Mouse (Mus musculus): ENCODE results near the gene Rfng.
"Not testable (repeated sequence)": the region's sequence is repeated elsewhere in the genome, so short reads cannot be mapped to it uniquely, and the experiment has no call there.

The Rfng gene

DNA sequence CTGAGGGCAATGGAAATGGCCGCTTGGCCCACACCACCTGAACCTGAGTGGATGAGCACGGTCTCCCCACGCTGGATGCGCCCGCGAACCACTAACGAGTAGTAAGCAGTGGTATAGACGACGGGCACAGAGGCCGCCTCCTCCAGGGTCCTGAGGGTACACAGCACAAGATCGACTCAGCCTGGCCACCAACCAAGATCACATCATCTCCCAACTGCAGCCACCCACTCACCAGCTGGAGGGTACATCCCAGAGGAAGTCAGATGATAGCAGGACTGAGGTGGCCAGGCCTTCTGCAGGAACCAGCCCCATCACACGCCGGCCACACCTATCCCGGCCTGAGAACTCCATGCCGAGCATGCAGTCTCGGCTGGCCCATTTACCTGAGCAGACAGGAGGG is 28.1 kb upstream of the Rfng start:
- in situ Hi-C loops (cut with MseI, MboI): no loop called here

DNA sequence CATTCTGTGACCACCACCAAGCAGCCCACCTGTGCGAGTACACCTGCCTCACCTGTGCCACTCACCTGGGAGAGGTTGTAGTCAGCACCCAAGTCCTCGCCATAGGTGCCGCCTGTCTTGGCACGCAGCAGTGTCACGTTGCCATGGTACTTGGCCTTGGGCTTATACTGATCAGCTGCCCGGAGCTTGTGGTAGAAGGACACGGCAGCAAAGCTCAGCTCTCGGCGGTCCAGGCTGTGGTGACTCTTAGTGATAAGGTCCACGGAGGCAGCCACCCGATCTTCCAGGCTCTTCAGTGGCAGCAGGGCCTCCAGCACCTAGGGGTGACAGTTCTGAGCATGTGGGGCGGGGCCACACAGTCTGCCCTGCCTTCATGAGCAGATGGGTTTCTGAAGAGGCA is 24.0 kb upstream of the Rfng start:
- in situ Hi-C loops (cut with MseI, MboI): no loop called here

DNA sequence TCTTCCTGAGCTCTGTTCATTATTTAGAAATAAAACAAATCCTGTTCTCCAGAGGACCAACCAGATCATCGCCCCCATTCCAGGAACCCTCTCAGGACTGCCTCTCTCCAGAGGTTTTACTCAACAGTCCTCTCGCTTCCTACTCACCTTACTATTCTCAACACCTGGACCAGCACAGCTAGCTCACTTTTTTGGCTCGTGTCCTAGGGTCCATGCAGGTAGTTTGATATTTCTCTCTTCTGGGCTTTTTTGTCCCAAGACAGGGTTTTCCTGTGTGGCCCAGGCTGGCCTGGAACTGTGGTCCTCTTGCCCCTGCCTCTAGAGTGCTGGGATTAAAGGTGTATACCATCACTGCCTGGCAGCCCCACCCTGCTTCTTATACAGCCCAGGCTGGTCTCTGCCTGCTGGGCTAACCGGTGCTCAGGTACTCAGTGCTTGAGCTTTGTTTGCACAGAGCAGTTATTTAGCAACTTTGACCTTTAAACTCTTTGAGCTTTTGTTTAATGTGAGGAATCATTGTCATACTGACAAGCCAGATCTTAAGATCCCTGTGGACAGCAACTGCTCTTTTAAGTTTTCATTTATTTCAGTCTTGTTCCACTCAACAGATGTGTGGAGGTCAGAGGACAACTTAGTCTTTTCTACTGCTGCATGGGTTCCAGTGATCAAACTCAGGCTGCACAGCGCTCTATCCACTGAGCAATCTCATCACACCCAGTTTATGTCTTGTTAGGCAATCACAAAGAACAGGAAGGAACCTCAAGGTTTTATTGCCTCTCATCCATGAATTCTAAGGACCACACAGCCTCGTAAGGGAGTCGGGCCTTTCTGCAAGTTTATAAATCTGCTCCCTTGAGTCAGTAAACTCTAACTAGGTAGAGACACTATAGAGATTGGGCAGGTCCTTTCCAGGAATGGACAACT is 21.6 kb upstream of the Rfng start:
- in situ Hi-C loops (cut with MseI, MboI): no loop called here

DNA sequence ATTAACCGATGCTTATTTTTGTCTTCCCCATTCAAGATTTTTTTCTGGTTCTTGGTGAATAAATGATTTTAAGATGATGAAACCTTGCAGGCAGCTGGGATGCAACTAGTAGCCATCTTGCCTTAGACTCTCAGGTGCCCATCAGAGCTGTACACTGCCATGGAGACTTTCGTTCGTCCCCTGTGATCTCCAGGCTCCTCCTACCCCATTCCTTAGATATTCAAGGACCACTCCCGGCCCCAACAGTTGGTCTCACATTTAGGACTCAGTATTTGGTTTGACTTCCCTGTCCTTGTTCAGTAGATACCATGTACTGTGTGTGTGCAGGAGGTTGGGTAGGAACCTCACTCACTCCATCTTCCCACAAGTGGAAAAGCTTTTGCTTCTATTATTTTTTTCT is 20.8 kb upstream of the Rfng start:
- in situ Hi-C loops (cut with MseI, MboI): no loop called here

DNA sequence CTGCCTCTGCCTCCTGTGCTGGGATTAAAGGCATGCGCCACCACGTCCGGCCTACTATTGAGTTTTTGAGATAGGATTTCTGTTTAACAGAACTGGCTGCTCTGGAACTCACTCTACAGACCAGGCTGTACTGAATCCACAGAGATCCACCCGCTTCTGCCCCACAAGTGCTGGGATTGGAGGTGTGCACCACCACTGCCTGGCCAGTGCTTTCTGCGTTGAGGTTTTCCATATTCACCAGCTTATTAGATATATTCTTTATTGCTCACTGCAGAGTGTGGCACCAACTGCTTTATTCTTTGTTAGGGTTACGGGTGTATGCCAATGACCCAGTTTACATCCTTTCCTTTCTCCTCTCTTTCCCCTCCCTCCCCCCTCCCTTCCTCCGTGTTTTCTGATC is 20.3 kb upstream of the Rfng start:
- in situ Hi-C loops (cut with MseI, MboI): no loop called here

DNA sequence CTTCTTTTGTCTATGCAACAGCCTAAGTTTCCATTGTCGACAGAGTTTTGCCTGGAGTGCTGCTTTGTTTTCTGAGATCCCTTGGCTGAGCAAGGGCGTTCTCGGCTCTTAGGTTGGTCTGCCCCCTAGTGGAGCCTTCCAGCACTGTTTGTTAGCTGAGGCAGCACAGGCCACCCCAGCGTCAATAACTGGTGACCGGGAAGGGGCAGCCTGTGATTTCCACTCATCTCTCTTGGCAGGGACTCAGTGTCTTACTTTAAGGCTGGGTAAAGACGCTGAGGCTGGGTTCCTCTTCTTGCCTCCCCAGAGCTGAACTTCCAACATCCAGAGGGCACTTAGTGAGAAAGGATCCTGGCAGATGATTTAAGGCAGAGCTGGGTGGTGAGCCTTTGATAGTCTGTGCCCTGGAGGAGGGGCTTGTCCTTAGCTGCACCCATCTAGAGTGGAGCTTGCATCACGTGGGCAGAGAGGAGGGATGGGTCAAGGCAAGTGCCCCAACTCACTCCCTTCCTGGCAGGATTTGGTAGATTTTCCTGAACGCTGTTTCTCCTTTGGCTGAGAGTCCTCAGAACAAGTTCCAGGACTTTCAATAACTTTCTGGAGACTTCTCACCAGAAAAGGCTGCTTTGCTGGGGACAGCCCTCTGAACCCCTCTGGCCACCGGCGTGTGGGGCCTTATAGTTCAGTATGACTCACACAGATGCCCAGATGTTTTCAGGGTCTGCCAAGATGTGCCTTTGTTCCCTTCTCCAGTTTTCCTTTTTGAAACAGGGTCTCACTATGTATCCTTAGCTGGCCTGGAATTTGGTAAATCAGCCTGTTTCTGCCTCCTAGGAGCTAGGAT is 16.3 kb upstream of the Rfng start:
- in situ Hi-C loops (cut with MseI, MboI): no loop called here

DNA sequence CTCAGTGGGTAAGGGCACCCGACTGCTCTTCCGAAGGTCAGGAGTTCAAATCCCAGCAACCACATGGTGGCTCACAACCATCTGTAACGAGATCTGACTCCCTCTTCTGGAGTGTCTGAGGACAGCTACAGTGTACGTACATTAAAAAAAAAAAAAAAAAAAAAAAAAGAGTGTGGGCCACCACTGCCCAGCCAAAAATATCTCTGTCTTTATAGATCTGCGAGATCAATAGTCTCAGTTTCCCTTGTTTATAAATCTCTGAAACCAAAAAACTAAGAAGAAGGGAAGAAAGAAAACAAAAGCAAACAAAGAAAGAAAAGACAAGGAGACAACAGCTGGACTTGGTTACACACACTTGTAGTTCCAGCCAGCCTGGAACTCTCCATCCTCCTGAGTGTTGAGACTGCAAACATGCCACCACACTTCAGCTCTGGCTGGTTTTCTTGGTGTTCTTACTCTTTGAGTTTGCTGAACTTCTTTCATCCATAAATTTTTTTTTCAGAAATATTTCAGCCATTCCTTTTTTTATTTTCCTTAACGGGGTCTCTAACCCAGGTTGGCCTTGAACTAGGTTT is 15.4 kb upstream of the Rfng start:
- in situ Hi-C loops (cut with MseI, MboI): no loop called here

DNA sequence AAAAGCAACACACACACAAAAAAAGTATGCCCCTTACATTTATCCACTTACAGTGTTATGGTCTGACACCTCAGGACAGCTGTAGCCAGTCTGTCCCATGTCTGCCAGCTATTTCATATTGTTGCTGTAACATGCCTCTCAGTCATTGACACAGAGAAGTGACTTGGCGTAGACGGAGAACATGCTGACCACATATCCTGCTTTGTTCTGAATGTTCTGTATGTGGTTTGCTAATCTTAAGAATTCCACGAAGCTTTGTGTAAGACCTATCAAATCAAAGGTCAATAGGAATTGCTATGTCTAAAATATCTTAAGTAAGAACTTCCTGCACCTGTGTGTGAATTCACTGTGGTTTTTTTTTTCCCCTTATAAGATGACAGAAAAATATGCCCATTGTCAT is 14.2 kb upstream of the Rfng start:
- in situ Hi-C loops (cut with MseI, MboI): no loop called here

DNA sequence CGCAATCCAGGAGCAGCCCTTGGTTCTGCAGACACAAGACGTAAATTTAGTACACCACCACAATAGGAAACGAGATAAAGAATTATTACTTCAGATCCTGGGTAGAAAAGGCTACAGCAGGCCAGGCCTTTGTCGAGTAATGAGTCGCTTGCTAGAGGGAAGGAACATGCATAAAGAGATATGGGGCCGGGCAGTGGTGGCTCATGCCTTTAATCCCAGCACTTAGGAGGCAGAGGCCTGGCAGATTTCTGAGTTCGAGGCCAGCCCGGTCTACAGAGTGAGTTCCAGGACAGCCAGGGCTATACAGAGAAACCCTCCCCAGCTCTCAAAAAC is 12.6 kb upstream of the Rfng start:
- in situ Hi-C loops (cut with MseI, MboI): no loop called here

DNA sequence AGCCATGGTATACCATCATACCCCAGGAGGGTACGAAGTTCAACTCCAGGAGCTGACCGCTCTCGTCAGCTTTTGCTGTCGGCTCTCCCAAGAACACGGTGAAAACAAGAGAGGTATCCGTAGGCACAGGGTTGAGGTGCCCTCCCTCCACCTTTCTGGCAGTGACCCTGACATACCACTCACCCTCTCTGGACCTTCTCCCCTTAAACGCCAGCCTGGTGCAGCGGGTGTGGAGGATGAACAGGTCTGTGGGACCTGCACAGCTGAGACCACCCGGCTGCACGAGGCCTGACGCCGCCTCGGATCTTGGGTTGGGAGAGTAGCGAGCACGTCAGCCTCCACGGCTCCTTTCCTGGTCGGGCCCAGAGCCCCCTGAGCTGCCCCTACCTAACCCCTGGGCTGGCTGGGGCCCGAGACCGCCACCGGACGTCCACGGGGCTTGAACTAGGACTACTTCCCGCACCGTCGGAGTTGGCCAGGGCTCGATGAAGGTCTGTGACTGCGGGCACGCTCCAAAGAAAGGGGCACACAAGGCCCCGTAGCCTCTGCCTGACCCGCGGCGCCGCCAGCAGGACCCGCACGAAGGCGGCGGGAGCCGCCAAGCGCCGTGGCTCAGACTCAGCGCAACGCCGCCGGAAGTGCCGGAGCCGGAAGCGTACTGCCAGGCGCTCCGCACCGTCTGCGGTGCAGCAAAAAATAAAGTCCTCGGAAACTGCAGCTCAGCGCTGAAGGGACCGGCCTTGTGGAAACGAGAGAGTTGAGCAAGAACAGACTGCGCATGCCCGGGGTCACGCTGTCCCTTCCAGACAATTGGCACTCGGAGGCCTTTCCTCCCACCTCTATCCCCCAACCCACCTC is 12.0 kb upstream of the Rfng start, which contains the start of gene Dus1l:
Dus1l (minus strand) TSS at position 648 of the 858 bp plus-strand sequence.
- in situ Hi-C loops (cut with MseI, MboI): no loop called here

DNA sequence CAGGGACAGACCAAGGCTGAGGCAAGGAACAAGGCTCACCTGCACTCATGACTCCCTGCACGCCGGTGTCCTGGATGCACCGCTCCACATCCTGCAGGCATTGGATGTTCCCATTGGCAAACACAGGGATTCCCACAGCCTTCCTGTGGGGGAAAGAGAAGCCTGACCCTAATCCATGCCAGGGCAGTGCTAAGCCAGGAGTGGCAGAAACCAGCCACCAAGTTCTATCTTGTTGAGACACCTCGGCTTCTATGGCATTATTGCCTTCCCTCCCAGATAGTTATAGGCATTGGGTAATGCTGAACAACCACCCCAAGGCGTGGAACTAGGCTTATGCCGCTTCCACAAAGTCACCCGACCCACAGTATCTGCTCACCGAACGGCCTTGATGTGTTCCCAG is 8.6 kb upstream of the Rfng start:
- in situ Hi-C loops (cut with MseI, MboI): no loop called here

DNA sequence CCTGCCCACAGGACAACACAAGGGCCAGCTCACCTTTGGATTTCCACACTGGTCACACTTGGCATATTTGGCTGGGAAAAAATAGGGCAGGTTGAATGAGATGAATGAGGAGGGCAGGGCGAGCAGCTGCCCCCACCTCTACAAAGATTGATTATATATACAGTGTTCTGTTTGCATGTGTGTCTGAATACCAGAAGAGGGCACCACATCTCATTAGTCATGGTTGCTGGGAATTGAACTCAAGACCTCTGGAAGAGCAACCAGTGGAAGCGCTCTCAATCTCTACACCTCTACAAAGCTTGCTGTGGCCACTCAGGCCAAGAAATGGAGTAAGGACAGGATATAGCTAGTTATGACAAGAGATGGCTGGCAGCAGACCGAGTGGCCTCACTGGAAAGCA is 5.8 kb upstream of the Rfng start:
- in situ Hi-C loops (cut with MseI, MboI): no loop called here

DNA sequence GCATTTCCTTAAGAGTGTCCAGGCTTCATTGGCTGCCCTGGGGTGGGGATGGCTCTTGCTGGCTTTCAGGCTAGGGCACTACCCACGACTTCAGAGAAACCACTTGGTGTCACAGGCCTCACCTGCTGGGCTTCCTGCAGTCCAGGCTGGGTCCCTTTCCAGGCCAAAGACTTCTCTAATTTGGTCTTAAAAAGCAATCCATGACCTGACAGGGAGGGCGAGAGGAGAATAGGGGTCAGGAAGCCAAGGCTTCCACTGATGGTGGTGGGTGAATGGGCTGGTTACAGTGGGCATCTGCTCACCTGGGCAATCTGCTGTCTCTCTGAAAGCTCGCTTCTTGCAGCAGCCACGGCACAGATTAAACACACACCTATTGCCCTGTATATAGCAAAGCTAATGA is 5.3 kb upstream of the Rfng start:
- in situ Hi-C loops (cut with MseI, MboI): no loop called here

DNA sequence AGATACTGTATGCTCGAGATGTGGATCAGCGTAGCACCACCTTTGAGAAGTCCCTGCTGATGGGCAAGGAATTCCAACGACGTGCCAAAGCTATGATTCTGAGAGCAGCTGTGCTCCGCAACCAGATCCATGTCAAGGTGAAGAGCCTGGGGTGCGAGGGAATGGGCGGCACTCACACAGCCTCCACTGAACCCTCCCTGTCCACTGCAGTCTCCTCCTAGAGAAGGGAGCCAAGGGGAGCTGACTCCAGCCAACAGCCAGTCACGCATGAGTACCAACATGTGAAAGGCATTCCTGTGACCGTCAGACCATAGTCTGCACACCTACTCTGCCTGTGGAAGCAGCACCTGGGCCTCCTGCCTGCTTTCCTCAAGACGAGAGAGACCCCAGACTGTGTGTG is 4.5 kb upstream of the Rfng start:
- in situ Hi-C loops (cut with MseI, MboI): not testable (repeated sequence)

DNA sequence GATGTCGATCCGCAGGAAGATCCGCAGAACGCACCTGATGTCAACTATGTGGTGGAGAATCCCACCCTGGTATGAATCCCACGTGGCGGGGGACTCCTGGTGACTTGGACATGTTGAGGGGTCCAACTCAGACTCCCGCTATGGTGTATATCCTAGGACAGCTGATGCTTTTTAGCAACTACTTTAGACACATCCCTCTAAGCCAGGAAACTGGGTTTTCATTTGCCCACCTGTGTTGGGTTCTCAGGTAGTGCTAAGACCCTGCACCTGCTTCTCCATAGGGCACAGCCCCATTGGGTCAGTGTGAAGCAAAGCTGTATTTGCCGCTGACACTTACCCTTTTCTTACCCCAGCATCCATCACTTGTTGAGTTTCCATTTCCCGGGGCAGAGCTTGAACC is 1.1 kb upstream of the Rfng start:
- in situ Hi-C loops (cut with MseI, MboI): no loop called here

DNA sequence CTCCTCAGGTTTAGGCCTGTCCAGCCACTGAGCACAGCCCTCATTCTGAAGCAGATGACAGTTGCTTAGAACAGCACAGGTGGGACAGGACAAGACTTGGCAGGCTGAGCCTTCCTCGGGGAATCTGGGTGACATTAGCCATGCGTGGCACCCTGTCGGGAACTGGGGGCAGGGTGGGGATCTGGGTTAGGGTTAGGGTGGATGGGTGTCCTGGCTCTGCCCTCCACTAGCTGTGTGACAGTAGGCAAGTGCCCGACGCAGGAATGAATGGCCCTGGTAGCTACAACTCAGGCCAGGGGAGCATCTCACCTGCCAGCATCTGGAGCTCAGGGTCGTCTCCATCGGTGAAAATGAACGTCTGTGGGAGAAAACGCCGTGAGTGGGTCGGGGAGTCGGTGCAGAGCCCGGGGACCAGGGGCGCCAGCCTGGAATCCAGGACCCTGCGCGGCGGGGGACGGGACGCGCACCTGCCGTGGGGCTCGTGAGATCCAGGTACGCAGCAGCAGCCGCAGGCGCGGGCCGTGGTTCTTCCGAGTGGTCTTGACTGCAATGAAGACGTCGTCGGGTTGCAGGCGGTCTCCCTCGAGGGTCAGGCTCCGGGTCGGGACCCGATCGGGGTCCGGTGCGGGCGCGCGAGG is 462 bp downstream of the Rfng start:
- in situ Hi-C loops (cut with MseI, MboI): no loop called here

DNA sequence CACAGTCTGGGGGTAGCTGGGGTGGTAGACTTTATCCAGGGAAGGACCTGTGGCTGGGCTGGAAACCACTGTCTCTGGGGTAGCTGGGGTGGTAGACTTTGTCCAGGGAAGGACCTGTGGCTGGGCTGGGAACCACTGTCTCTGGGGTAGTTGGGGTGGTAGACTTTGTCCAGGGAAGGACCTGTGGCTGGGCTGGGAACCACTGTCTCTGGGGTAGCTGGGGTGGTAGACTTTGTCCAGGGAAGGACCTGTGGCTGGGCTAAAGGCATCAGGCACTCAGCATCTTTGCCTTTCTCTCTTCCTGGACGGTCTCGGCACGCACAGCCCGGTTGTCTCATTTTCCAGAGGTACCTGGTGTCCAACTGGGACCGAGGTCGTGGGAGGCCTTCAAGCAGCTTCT is 2.6 kb downstream of the Rfng start:
- in situ Hi-C loops (cut with MseI, MboI): not testable (repeated sequence)

DNA sequence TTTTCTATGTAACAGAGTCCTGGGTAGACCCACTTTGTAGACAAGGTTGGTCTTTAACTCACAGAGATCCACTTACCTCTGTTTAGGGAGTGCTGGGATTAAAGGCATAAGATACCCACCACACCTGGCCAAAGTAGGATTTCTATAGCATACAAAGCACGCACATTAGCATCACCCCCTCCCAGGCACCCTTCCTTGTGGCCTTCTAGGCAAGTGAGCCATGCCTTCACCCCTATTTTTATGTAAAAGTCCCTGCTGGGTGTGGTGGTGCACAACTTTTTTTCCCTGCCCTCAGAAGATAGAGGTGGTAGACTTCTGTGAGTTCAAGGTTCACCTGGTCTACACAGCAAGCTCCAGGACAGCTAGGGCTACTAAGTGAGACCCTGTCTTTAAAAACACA is 4.1 kb downstream of the Rfng start:
- in situ Hi-C loops (cut with MseI, MboI): loop anchor here (5.0 kb wide), 1 partner anchor 53 kb away; the partner anchor contains the start of gene Dcxr (in 2 of the 2)

DNA sequence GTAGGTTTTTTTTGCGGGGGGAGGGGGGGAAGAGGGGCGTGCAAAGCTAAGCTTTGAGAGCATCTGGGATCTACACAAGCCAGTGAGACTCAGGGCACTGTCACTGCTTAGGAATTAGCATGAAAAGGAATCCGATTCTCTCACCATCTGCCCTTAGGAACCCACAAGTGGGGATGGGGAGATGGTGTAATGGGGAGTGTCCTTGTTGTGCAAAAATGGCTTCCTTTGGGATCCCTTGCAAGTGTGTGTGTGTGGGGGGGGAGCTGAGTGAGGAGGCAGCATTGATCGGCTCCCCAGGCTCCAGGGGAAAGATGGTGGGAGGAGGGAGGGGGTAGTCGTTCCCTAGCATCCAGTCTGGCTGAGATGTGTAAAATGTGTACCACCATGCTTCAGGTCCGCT is 6.9 kb downstream of the Rfng start:
- in situ Hi-C loops (cut with MseI, MboI): loop anchor here (5.0 kb wide), 1 partner anchor 50 kb away; the partner anchor contains the start of gene Dcxr (in 2 of the 2)

DNA sequence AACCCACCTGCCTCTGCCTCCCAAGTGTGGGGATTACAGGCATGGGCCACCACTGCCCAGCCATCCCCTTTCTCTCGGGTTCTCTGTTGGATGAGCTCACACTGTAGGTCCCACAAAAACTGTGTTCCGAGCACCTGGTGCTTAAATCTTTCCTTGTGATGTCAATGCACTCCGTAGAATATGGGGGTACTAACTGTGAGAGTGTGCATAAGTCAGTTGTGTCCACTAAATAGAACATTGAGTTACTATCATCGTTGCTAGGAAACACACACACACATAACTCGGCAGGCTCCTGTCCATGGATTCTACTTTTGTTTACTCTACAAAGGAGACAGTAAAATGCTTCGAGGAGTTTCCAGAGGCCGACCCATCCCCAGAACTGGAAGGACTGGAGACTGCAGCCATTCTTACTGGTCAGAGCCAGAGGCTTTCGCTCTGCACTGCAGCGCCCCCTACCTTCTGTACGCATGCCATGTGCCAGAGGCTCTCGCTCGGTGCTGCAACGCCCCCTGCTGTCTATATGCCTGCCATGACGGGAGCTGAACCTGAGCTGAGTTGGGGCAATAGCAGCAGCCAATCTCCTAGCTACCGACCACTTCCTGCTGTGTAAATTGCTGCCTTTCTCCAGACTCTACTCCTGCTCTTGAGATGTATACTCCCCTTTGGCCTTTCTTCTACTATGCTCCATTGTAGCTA is 8.1 kb downstream of the Rfng start:
- in situ Hi-C loops (cut with MseI, MboI): loop anchor here (5.0 kb wide), 1 partner anchor 49 kb away; the partner anchor contains the start of gene Dcxr (in 2 of the 2)

Measured in mouse trophoblast stem cell (cell line).